Mouse (Mus musculus): ENCODE results near the gene Tbx18.

DNA sequence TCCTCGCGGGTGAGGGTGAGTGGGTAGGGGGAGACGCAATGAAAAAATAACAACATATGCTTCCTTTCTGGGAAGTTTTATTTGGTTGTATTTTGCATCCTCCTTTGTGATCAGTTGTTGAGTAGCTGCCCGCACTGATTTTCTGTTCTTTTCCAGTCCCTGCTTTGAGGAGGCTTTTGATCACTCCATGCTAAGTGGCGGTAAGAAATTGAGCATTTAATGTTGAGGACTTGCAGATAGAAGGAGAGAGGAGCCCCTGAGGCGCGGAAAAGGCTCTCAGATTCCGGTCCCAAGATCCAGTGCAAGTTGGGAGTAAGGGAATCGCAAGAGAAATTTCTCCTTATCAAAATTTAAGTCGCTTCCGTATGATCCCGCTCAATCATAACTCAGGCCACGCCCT, 7.1 kb upstream of the Tbx18 start:
- TF ChIP-seq CTCF (IDR thresholded peaks at IDR 0.05; ENCODE audit: control insufficient read depth, insufficient read depth, insufficient read length) (no peak), CEBPB (IDR thresholded peaks at IDR 0.05; ENCODE audit: low read depth) (no peak), USF1 (IDR thresholded peaks at IDR 0.05; ENCODE audit: low read depth) (no peak), FOSL1 (IDR thresholded peaks at IDR 0.05; ENCODE audit: insufficient read depth, low read length, poor library complexity, severe bottlenecking) (no peak), MAX (IDR thresholded peaks at IDR 0.05) (no peak), MYOD1 (IDR thresholded peaks at IDR 0.05; ENCODE audit: control insufficient read depth, insufficient read length, low read depth) (no peak)

Data from C2C12 (cell line).